Mouse (Mus musculus): ENCODE measurements around the gene Gm10643. TPM values are rescaled to one million over a fixed set of nuclear protein-coding genes. Genes with fewer than 3 reads are reported as not detected.

The Gm10643 gene
- polyA plus RNA-seq, 1 experiment from 2014 or later = 1.3 TPM

DNA sequence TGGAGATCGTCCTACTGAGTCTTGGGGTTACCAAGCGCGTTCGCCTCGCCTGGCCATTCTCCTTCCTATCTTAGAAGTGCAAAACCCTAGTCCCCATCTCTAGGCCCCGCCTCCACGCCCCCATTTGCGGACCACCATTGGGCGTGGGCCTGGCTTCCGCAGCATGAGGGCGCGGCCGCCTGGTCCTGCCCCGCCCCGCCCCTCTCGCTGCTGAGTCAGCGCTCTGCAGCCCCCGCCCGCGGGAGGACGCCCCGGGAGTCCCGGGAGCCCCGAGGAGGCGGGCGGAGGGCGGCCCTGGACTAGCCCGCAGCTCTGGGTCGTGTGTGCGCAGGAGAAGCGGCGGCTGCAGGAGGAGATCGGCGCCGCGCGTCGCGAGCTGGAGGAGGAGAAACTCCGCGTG is 39.1 kb downstream of the Gm10643 start:
- Histone ChIP-seq H3K9ac (replicated peaks; ENCODE audit: low read depth) (no peak overlapping the region), H3K4me2 (replicated peaks; ENCODE audit: low read depth, low read length) (peak overlapping the region; percentile 72), H3K4me3 (ENCODE audit: low read depth, low read length) (peak overlapping the region; percentile 32), H3K27ac (ENCODE audit: low read length) (no peak overlapping the region), H3K4me1 (ENCODE audit: insufficient read depth, low read depth, low read length) (peaks cover 26% of the 10 kb centered on the region), H3K9me3 (ENCODE audit: low read length) (no peaks in the 10 kb centered on the region), H3K36me3 (ENCODE audit: insufficient read depth, low read length) (no peaks in the 10 kb centered on the region), H3K27me3 (replicated peaks; ENCODE audit: insufficient read depth, low read length) (no peaks in the 10 kb centered on the region)
- 4% methylated on average over 40 of the region's 41 CpGs for WGBS
- DNase-seq (ENCODE audit: low spot score) (peak; percentile 52), ATAC-seq (peak; percentile 34)
- TF ChIP-seq CTCF (IDR thresholded peaks at IDR 0.05) (no peak), EP300 (IDR thresholded peaks at IDR 0.05) (no peak)

DNA sequence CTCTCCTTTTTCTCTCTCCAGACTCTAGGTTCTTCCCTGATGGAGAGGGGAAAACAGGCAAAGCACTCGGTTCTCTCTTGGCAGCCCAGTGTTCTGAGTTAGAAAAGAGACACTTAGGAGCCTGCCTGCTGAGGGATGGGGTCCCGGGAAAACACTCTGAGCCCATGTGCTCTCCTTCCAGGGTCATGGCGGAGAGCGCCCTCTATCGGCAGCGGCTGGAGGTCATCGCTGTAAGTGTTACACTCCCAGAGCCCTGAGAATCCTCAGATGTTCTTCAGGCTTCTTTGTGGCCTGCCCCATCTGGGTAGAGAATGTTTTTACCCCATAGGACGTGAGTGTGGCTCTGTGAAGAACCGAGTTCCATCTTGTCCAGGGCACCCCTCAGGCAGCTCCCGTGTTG is 40.8 kb downstream of the Gm10643 start:
- H3K9ac ChIP-seq (replicated peaks; ENCODE audit: low read depth) = no peak overlapping the region
- H3K27me3 ChIP-seq (replicated peaks; ENCODE audit: insufficient read depth, low read length) = no peaks in the 10 kb centered on the region
- DNase-seq (ENCODE audit: low spot score) (peak; percentile 41), ATAC-seq (no peak)
- peaks cover 26% of the 10 kb centered on the region for H3K4me1 ChIP-seq (ENCODE audit: insufficient read depth, low read depth, low read length)
- no peaks in the 10 kb centered on the region for H3K36me3 ChIP-seq (ENCODE audit: insufficient read depth, low read length)
- H3K27ac ChIP-seq (ENCODE audit: low read length) = no peak overlapping the region
- H3K4me3 ChIP-seq (ENCODE audit: low read depth, low read length) = no peak overlapping the region
- no peak for TF ChIP-seq EP300 (IDR thresholded peaks at IDR 0.05)
- peak; percentile 81 for TF ChIP-seq CTCF (IDR thresholded peaks at IDR 0.05)
- no peak overlapping the region for H3K4me2 ChIP-seq (replicated peaks; ENCODE audit: low read depth, low read length)
- 20% methylated on average over 10 of the region's 10 CpGs for WGBS
- H3K9me3 ChIP-seq (ENCODE audit: low read length) = no peaks in the 10 kb centered on the region

DNA sequence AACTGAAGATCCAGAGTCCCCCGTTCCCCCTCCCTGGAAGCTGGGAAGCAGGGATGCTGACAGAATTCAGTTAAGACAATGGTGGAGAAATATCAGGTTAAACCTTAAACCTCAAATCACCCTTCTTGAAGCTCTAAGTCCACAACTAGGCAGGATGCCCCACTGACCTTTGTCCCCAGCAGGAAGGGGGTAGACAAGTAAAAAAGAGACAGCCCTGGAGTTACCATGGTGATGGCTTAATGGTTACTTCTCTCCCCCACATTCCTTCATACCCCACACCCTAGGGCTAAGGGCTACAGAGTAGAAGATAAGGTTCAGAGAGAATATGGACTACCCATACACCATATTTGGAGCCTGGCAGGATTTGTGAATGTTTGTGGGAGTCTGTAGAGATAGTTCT is 41.3 kb downstream of the Gm10643 start:
- Histone ChIP-seq H3K27me3 (replicated peaks; ENCODE audit: insufficient read depth, low read length) (no peaks in the 10 kb centered on the region), H3K4me2 (replicated peaks; ENCODE audit: low read depth, low read length) (no peak overlapping the region), H3K9ac (replicated peaks; ENCODE audit: low read depth) (no peak overlapping the region), H3K9me3 (ENCODE audit: low read length) (no peaks in the 10 kb centered on the region), H3K4me3 (ENCODE audit: low read depth, low read length) (no peak overlapping the region), H3K27ac (ENCODE audit: low read length) (no peak overlapping the region), H3K36me3 (ENCODE audit: insufficient read depth, low read length) (no peaks in the 10 kb centered on the region), H3K4me1 (ENCODE audit: insufficient read depth, low read depth, low read length) (peaks cover 26% of the 10 kb centered on the region)
- DNase-seq (ENCODE audit: low spot score) (no peak), ATAC-seq (no peak)
- TF ChIP-seq CTCF (IDR thresholded peaks at IDR 0.05) = no peak
- no peak for TF ChIP-seq EP300 (IDR thresholded peaks at IDR 0.05)
- WGBS = 64% methylated on average over 1 of the region's 1 CpGs

- DNase-seq (ENCODE audit: low spot score) (peak; percentile 83), ATAC-seq (peak; percentile 71)
- peaks cover 26% of the 10 kb centered on the region for H3K4me1 ChIP-seq (ENCODE audit: insufficient read depth, low read depth, low read length)
- H3K27ac ChIP-seq (ENCODE audit: low read length) = no peak overlapping the region
- H3K4me3 ChIP-seq (ENCODE audit: low read depth, low read length) = no peak overlapping the region
- no peak overlapping the region for H3K4me2 ChIP-seq (replicated peaks; ENCODE audit: low read depth, low read length)
- no peaks in the 10 kb centered on the region for H3K27me3 ChIP-seq (replicated peaks; ENCODE audit: insufficient read depth, low read length)
- H3K9ac ChIP-seq (replicated peaks; ENCODE audit: low read depth) = no peak overlapping the region
- TF ChIP-seq CTCF (IDR thresholded peaks at IDR 0.05) (no peak), EP300 (IDR thresholded peaks at IDR 0.05) (0 out of 2 replicates have a peak, but pooled peaks have one; percentile 26)
- WGBS = 6% methylated on average over 5 of the region's 5 CpGs
- no peaks in the 10 kb centered on the region for H3K9me3 ChIP-seq (ENCODE audit: low read length)
- no peaks in the 10 kb centered on the region for H3K36me3 ChIP-seq (ENCODE audit: insufficient read depth, low read length)
Observed at GRCm38 (mm10) chr8:84023085-84023484, 41.9 kb downstream of the Gm10643 start.

DNA sequence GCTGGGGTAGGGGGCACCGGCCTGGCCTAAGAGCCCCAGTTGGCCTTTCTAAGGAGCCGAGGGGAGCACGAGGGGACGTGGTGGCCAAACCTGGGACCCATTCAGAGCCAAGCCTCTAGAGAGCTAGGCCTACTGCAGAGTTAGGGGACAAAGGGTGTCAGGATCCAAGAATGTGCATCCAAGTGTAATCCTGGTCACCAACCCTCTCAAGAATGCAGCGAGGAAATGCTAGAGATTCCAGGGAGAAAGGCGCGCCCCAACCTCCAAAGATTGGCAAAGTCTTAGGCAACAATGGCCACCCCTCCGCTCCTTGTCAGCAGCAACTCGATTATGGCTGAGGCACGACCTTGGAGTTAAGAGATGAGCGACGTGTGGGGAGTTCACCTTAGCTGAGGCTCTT is 43.4 kb downstream of the Gm10643 start:
- no peaks in the 10 kb centered on the region for H3K9me3 ChIP-seq (ENCODE audit: low read length)
- no peaks in the 10 kb centered on the region for H3K27me3 ChIP-seq (replicated peaks; ENCODE audit: insufficient read depth, low read length)
- no peak overlapping the region for H3K9ac ChIP-seq (replicated peaks; ENCODE audit: low read depth)
- TF ChIP-seq CTCF (IDR thresholded peaks at IDR 0.05) (no peak), EP300 (IDR thresholded peaks at IDR 0.05) (peak; percentile 66)
- ATAC-seq = peak; percentile 51
- peak; percentile 55 for DNase-seq (ENCODE audit: low spot score)
- H3K27ac ChIP-seq (ENCODE audit: low read length) = no peak overlapping the region; the same call in 1 of the 2 replicates
- H3K4me3 ChIP-seq (ENCODE audit: low read depth, low read length) = no peak overlapping the region
- H3K4me2 ChIP-seq (replicated peaks; ENCODE audit: low read depth, low read length) = peak overlapping the region; percentile 22
- no peaks in the 10 kb centered on the region for H3K36me3 ChIP-seq (ENCODE audit: insufficient read depth, low read length)
- H3K4me1 ChIP-seq (ENCODE audit: insufficient read depth, low read depth, low read length) = peaks cover 26% of the 10 kb centered on the region
- 38% methylated on average over 12 of the region's 12 CpGs for WGBS

GRCm38 (mm10) chr8:84021096-84021495 is 43.8 kb downstream of the Gm10643 start, which contains the start of gene Palm3:
Gene Palm3, plus strand, starts transcription at chr8:84021471.
- H3K4me2 ChIP-seq (replicated peaks; ENCODE audit: low read depth, low read length) = peak within 1 kb of the TSS; percentile 22
- DNase-seq (ENCODE audit: low spot score) (peak; percentile 53), ATAC-seq (peak; percentile 64)
- H3K27ac ChIP-seq (ENCODE audit: low read length) = no peak within 1 kb of the TSS; the same call in 1 of the 2 replicates
- no peaks in the 10 kb centered on the region for H3K36me3 ChIP-seq (ENCODE audit: insufficient read depth, low read length)
- no peak within 1 kb of the TSS for H3K9ac ChIP-seq (replicated peaks; ENCODE audit: low read depth)
- 7% methylated on average over 18 of the region's 18 CpGs for whole genome bisulfite sequencing
- H3K4me1 ChIP-seq (ENCODE audit: insufficient read depth, low read depth, low read length) = peaks cover 24% of the 10 kb centered on the region
- no peaks in the 10 kb centered on the region for H3K9me3 ChIP-seq (ENCODE audit: low read length)
- TF ChIP-seq CTCF (IDR thresholded peaks at IDR 0.05) = peak; percentile 16; the same call in 1 of the 2 replicates
- no peak for TF ChIP-seq EP300 (IDR thresholded peaks at IDR 0.05)
- H3K4me3 ChIP-seq (ENCODE audit: low read depth, low read length) = no peak within 1 kb of the TSS
- no peaks in the 10 kb centered on the region for H3K27me3 ChIP-seq (replicated peaks; ENCODE audit: insufficient read depth, low read length)

- Histone ChIP-seq H3K4me2 (replicated peaks; ENCODE audit: low read depth, low read length) (no peak overlapping the region), H3K36me3 (ENCODE audit: insufficient read depth, low read length) (no peaks in the 10 kb centered on the region), H3K4me1 (ENCODE audit: insufficient read depth, low read depth, low read length) (peaks cover 19% of the 10 kb centered on the region), H3K4me3 (ENCODE audit: low read depth, low read length) (no peak overlapping the region), H3K9ac (replicated peaks; ENCODE audit: low read depth) (no peak overlapping the region), H3K27ac (ENCODE audit: low read length) (no peak overlapping the region), H3K27me3 (replicated peaks; ENCODE audit: insufficient read depth, low read length) (no peaks in the 10 kb centered on the region), H3K9me3 (ENCODE audit: low read length) (no peaks in the 10 kb centered on the region)
- TF ChIP-seq EP300 (IDR thresholded peaks at IDR 0.05) = no peak
- TF ChIP-seq CTCF (IDR thresholded peaks at IDR 0.05) = no peak
- no peak for ATAC-seq
- 65% methylated on average over 9 of the region's 9 CpGs for WGBS
- DNase-seq (ENCODE audit: low spot score) = no peak
Observed at GRCm38 (mm10) chr8:84019738-84020137, 45.2 kb downstream of the Gm10643 start.

Data from lung, postnatal 0 days (tissue).